Mouse (Mus musculus): ENCODE data around the gene Fuca1.

- TF ChIP-seq CTCF (IDR thresholded peaks at IDR 0.05; ENCODE audit: borderline replicate concordance, control insufficient read depth, extremely low read depth, insufficient read depth, low read length, poor library complexity) (no peak), POLR2A (IDR thresholded peaks at IDR 0.05; ENCODE audit: control insufficient read depth, extremely low read depth, insufficient read depth, low read length, poor library complexity) (no peak)
Observed at GRCm38 (mm10) chr4:135942193-135942592, 21.7 kb downstream of the Fuca1 start.
